Mouse (Mus musculus) neural tube, postnatal 0 days (tissue): Measurements from ENCODE around the gene 4921504E06Rik. TPM values are rescaled to one million over a fixed set of nuclear protein-coding genes. Genes with fewer than 3 reads are reported as not detected.

Experiments used
- polyA plus RNA-seq: library from polyadenylated mRNA; unstranded; fragments of >200 nt; fragmentation: Nextera tagmentation; extraction: Ambion mirVana; gene quantifications from 2 replicates; pipeline ENCODE4 v1.2.1, GENCODE M21; 2015

4921504E06Rik gene
- not detected in 2 replicates for polyA plus RNA-seq

DNA sequence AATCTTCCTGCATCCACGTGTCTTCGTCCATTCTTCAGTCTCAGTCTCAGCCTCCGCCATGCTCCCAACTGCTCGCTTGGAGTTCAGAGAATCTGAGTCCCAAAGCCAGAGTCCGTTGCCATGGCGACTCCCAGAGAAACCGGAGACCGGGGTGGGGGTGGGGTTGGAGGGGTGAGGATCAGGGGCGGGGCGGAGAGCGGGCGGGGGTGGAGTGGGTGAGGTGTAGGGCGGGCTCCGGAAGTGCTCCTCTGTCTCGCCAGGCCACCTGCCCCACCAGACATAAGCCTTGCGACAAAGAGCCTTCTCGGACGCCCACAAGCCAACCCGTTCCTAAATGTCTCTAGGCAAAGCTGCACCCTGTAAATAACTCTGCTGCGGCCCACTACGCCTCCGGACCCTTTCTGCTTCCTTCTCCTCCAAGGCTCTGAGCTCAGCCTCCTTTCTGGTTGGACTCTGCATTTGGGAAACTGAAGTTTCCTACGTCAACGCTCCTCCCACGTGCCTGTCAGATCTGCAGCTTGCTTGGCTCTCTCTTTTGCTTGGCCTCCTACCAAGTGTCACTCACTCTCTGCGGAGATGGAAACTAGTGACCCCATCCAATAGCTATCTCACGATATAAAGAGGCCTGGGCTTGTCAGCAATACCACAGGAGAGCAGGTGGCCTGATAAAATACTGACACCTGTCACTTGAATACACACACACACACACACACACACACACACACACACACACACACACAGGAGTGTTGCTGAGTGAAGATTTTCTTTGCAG lies at the start of gene 4921504E06Rik:
Gene 4921504E06Rik, minus strand, starts transcription at position 94 of the 772 bp plus-strand sequence.

DNA sequence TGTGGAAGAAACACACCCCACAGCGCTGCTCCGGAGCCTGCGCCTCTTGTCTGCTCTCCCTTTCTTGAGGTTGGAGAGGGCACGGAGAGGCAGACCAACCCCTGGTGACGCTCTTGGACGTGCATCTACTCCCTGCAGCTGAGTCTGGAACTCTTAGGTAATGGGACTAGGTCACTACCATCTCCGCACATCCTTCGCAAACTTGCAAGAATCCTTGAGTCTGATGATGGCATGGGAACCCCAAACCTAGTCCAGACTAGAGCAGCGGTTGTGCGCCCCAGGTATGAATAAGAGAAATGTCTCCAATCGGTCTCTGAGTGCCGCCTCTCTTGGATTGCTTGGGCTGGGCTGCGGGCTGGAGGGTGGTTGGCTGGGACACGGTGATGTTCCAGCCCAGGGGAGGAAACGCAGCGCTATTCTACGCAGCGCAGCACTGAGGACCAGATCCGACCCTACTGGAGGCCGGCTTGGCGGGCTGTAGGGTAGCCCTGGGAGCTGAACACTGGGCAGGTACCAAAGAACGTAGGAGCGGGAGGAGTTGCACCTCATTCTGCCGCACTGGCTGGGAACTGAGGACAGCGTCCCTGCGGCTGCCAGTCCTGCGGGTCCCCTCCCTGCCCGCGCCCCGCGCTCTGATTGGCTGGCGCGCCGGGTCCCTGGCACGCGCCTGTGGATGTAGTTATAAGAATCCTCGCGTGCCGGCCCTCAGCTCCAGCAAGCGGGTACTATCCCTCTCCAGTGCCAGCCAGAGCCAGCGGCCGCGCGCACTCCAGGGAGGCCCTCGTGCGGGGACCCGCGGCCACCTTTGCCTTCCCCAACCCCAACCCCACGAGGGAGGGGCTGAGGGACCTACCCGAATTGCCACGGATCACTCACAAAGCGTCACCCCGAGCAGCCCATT lies 108.5 kb downstream of the 4921504E06Rik start, which contains the start of gene Ptf1a:
Gene Ptf1a, plus strand, starts transcription at position 733 of the 901 bp plus-strand sequence.

Other genes starting within 250 kb of the 4921504E06Rik start
- gene Msrb2, start 182.5 kb downstream of the 4921504E06Rik start, polyA plus RNA-seq, result 14.5 and 14.6 TPM in 2 replicates
- not detected in 2 replicates for gene Ptf1a, start 108.3 kb downstream of the 4921504E06Rik start, polyA plus RNA-seq
- gene Otud1, start 103.8 kb upstream of the 4921504E06Rik start, polyA plus RNA-seq, result 2.4 and 3.7 TPM in 2 replicates